Mouse (Mus musculus): ENCODE results near the gene Sh3tc1. TPM values are rescaled to one million over a fixed set of nuclear protein-coding genes. Genes with fewer than 3 reads are reported as not detected.

Sh3tc1 gene
- polyA plus RNA-seq, 1 experiment from 2014 or later: 2.8 TPM

DNA sequence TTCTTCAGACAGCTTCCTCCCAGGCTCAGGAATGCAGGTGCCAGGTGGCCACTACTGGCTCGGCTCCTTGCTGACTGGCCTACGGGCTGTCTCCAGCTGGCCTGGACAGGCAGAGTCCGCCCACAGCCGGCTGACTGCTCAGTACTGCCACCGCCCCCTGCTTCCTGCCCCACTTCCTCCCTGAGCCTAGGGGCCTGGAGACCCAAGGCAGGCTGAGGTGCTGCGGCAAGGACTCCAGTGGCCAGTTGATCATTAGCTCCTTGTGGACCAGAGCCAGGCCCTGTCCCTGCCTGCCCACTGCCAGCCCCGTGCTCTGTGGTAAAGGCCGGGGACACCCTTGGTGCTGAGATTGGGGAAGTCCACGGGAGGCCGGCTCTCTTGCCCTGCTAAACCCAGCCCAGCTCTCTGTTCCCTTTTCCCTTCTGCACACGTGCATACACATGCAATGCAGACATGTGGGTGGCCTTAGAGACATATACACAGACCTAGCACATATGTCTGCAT lies 10.8 kb downstream of the Sh3tc1 start:
- H3K36me3 ChIP-seq (ENCODE audit: control insufficient read depth, insufficient read depth): no peaks in the 10 kb centered on the region
- H3K9me3 ChIP-seq (ENCODE audit: control insufficient read depth, low read length): no peaks in the 10 kb centered on the region
- H3K4me1 ChIP-seq (replicated peaks; ENCODE audit: control insufficient read depth, insufficient read depth, low read length): no peaks in the 10 kb centered on the region
- ATAC-seq: no peak
- H3K27ac ChIP-seq (ENCODE audit: low read length): no peak overlapping the region
- H3K4me2 ChIP-seq (ENCODE audit: low read length): no peak overlapping the region
- H3K9ac ChIP-seq (replicated peaks; ENCODE audit: low read depth, low read length): no peak overlapping the region
- no peaks in the 10 kb centered on the region for H3K27me3 ChIP-seq (replicated peaks; ENCODE audit: control insufficient read depth, insufficient read depth, low read length)
- H3K4me3 ChIP-seq (replicated peaks; ENCODE audit: low read length): no peak overlapping the region
- WGBS: 63% methylated on average over 11 of the region's 11 CpGs

DNA sequence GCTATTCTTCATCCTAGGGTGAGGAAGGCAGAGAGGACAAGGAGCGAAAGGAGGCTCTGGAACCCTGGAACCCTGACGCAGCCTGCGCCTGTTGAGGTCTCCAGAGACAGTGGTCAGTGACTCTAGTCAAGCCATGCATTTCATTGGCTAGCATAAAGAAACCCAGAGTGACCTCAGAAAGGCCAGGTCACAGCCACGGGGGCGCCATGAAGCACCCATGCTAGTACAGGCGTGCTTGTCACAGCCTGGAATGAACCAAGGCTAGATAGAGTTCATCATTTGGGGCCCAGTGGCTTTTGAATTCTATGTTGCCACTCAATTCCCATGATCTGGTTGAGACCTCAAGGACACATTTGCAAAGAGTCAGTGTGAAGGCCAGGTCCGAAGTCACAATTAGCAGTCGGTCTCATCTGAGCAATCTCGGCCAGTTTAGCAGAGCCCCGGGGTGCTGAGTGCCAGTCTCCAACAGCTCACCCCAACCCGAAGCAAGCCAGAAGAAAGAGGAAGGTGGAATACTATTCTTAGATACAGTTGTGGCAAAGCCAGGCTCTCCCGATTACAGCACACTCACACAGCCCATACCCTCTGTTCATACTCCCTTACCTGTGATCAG lies 11.3 kb downstream of the Sh3tc1 start:
- no peaks in the 10 kb centered on the region for H3K36me3 ChIP-seq (ENCODE audit: control insufficient read depth, insufficient read depth)
- no peak overlapping the region for H3K4me2 ChIP-seq (ENCODE audit: low read length)
- no peak for ATAC-seq
- no peaks in the 10 kb centered on the region for H3K27me3 ChIP-seq (replicated peaks; ENCODE audit: control insufficient read depth, insufficient read depth, low read length)
- H3K4me1 ChIP-seq (replicated peaks; ENCODE audit: control insufficient read depth, insufficient read depth, low read length): no peaks in the 10 kb centered on the region
- H3K9ac ChIP-seq (replicated peaks; ENCODE audit: low read depth, low read length): no peak overlapping the region
- no peak overlapping the region for H3K4me3 ChIP-seq (replicated peaks; ENCODE audit: low read length)
- no peak overlapping the region for H3K27ac ChIP-seq (ENCODE audit: low read length)
- no peaks in the 10 kb centered on the region for H3K9me3 ChIP-seq (ENCODE audit: control insufficient read depth, low read length)
- 90% methylated on average over 12 of the region's 12 CpGs for WGBS

DNA sequence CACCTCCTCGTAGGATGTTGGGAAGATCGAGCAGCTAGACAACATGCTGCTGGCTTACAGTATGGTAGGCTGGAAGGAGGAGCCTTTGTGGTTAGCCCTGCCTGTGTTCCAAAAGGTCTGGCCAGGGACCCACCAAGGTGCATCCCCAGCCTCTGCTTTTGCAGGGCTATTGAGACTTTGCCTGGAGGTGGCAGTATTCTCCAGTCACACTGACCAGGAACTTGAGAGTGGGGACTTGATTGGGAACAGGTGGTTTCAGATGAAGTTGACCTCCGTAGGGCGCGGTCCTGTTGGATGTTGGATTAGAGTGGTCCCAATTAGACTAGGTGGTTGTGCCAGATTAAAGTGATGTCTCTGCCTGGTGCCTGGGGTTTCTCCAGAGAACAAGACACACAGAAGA lies 12.3 kb downstream of the Sh3tc1 start:
- H3K9me3 ChIP-seq (ENCODE audit: control insufficient read depth, low read length): no peaks in the 10 kb centered on the region
- no peak for ATAC-seq
- WGBS: 92% methylated on average over 5 of the region's 5 CpGs
- no peak overlapping the region for H3K4me2 ChIP-seq (ENCODE audit: low read length)
- no peaks in the 10 kb centered on the region for H3K4me1 ChIP-seq (replicated peaks; ENCODE audit: control insufficient read depth, insufficient read depth, low read length)
- no peaks in the 10 kb centered on the region for H3K27me3 ChIP-seq (replicated peaks; ENCODE audit: control insufficient read depth, insufficient read depth, low read length)
- H3K9ac ChIP-seq (replicated peaks; ENCODE audit: low read depth, low read length): no peak overlapping the region
- no peak overlapping the region for H3K4me3 ChIP-seq (replicated peaks; ENCODE audit: low read length)
- H3K36me3 ChIP-seq (ENCODE audit: control insufficient read depth, insufficient read depth): no peaks in the 10 kb centered on the region
- no peak overlapping the region for H3K27ac ChIP-seq (ENCODE audit: low read length)

DNA sequence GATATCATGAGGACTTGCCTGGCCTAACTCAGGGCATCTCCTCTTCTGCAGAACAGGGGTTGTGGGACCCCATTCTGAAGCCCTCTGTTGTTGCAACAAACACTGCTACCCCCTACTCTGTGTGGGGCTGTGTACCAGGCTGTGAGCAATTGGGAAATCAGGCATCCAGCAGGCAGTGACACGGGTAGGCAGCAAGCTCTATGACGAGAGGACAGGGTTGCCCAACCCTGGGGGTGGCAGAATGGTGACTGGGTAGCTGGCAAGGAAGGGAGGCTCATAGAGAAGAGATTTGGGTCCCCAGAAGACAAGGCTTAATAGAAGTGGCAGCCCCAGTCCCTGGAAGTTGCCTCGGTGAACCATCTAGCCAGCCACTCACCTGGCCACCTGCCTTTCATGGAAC lies 13.9 kb downstream of the Sh3tc1 start:
- Histone ChIP-seq H3K9ac (replicated peaks; ENCODE audit: low read depth, low read length) (no peak overlapping the region), H3K27me3 (replicated peaks; ENCODE audit: control insufficient read depth, insufficient read depth, low read length) (no peaks in the 10 kb centered on the region), H3K36me3 (ENCODE audit: control insufficient read depth, insufficient read depth) (no peaks in the 10 kb centered on the region), H3K27ac (ENCODE audit: low read length) (no peak overlapping the region), H3K4me1 (replicated peaks; ENCODE audit: control insufficient read depth, insufficient read depth, low read length) (no peaks in the 10 kb centered on the region), H3K4me3 (replicated peaks; ENCODE audit: low read length) (no peak overlapping the region), H3K9me3 (ENCODE audit: control insufficient read depth, low read length) (no peaks in the 10 kb centered on the region), H3K4me2 (ENCODE audit: low read length) (no peak overlapping the region)
- no peak for ATAC-seq
- WGBS: 81% methylated on average over 3 of the region's 3 CpGs

DNA sequence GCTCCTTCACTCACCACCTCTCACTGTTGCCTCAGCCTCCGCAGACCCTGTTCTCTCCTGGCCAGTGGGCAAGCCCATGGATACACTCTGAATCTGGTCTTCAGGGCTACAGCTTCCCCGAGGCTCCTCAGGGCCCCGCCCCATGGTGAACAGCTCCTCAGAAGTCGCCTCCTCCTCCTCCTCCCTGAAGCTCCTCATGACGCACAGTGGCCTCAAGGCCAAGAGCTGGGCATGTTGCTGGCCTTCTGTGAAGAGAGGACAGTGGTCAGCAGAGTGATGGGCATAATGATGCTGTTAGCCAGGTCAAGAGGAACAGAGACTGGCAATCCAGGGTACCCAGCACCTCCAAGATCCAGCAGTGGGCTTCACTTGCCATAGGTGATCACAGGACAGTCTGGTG lies 15.9 kb downstream of the Sh3tc1 start:
- no peaks in the 10 kb centered on the region for H3K9me3 ChIP-seq (ENCODE audit: control insufficient read depth, low read length)
- no peak overlapping the region for H3K4me3 ChIP-seq (replicated peaks; ENCODE audit: low read length)
- H3K4me2 ChIP-seq (ENCODE audit: low read length): no peak overlapping the region
- H3K27me3 ChIP-seq (replicated peaks; ENCODE audit: control insufficient read depth, insufficient read depth, low read length): no peaks in the 10 kb centered on the region
- 80% methylated on average over 4 of the region's 5 CpGs for WGBS
- H3K36me3 ChIP-seq (ENCODE audit: control insufficient read depth, insufficient read depth): no peaks in the 10 kb centered on the region
- H3K9ac ChIP-seq (replicated peaks; ENCODE audit: low read depth, low read length): no peak overlapping the region
- no peaks in the 10 kb centered on the region for H3K4me1 ChIP-seq (replicated peaks; ENCODE audit: control insufficient read depth, insufficient read depth, low read length)
- H3K27ac ChIP-seq (ENCODE audit: low read length): no peak overlapping the region
- no peak for ATAC-seq

DNA sequence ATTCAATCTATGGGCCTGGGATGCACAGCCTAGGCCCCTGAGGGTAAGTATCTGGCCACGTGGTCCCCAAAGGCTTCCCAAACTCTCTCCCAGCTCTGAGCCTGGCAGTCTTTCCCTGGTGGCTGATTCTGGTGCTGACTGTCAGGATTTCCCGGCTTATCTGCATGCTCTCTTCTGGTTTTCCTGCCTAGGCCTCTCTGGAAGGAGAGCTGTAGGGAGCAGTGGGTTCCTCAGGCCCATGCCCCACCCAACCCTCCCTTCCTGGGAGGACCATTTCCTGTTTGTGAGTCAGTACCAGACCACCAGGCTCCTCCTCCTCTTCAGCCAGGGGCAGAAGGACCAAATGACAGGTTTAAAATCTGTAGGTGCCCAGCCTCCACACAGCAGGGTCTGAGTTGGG lies 17.1 kb downstream of the Sh3tc1 start:
- no peaks in the 10 kb centered on the region for H3K36me3 ChIP-seq (ENCODE audit: control insufficient read depth, insufficient read depth)
- H3K4me1 ChIP-seq (replicated peaks; ENCODE audit: control insufficient read depth, insufficient read depth, low read length): no peaks in the 10 kb centered on the region
- H3K9ac ChIP-seq (replicated peaks; ENCODE audit: low read depth, low read length): no peak overlapping the region
- H3K27me3 ChIP-seq (replicated peaks; ENCODE audit: control insufficient read depth, insufficient read depth, low read length): no peaks in the 10 kb centered on the region
- no peak overlapping the region for H3K27ac ChIP-seq (ENCODE audit: low read length)
- ATAC-seq: no peak
- no peak overlapping the region for H3K4me3 ChIP-seq (replicated peaks; ENCODE audit: low read length)
- WGBS: 60% methylated on average over 2 of the region's 2 CpGs
- no peaks in the 10 kb centered on the region for H3K9me3 ChIP-seq (ENCODE audit: control insufficient read depth, low read length)
- H3K4me2 ChIP-seq (ENCODE audit: low read length): no peak overlapping the region

DNA sequence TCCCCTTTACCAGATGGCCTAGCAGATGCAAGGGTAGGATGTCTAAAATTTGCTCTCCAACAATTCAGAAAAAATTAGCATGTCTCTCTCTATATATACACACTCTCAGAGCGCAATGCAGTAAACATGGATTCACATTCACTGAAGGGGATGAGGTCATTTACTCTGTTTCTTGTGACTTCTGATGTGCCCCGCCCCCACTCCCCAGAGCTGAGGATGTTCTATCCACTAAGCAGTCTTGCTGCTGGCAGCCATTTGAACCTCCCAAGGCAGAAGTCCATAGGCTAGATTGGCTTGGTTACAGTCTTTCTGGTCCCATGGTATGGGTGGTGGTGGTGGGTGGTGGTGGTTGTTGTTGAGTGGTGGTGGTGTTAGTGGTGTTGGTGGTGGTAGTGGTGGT lies 17.9 kb downstream of the Sh3tc1 start:
- Histone ChIP-seq H3K27me3 (replicated peaks; ENCODE audit: control insufficient read depth, insufficient read depth, low read length) (no peaks in the 10 kb centered on the region), H3K36me3 (ENCODE audit: control insufficient read depth, insufficient read depth) (no peaks in the 10 kb centered on the region), H3K27ac (ENCODE audit: low read length) (no peak overlapping the region), H3K4me3 (replicated peaks; ENCODE audit: low read length) (no peak overlapping the region), H3K4me1 (replicated peaks; ENCODE audit: control insufficient read depth, insufficient read depth, low read length) (no peaks in the 10 kb centered on the region), H3K4me2 (ENCODE audit: low read length) (no peak overlapping the region), H3K9ac (replicated peaks; ENCODE audit: low read depth, low read length) (no peak overlapping the region), H3K9me3 (ENCODE audit: control insufficient read depth, low read length) (no peaks in the 10 kb centered on the region)
- 95% methylated on average over 2 of the region's 2 CpGs for WGBS
- ATAC-seq: no peak

DNA sequence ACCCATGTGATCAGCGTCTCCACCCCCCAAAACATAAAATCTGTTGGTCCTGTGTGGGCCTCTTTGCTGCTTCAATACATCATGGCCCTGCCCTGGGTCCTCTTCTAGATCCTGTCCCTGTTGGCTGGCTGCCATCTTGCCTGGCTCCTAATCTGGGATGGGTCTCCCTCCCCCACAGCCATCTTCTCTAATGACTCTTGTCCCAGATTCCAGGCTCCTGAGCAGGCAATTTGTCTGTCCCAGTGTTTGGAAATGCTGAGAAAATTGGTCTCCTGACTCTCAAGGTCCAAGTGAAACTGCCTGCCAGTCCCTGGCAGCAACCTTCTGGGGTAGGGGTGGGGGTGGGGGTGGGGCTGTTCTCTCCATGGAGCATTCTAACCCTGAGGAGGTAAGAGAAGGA lies 19.9 kb downstream of the Sh3tc1 start:
- WGBS: 93% methylated on average over 1 of the region's 1 CpGs
- Histone ChIP-seq H3K4me1 (replicated peaks; ENCODE audit: control insufficient read depth, insufficient read depth, low read length) (no peaks in the 10 kb centered on the region), H3K4me3 (replicated peaks; ENCODE audit: low read length) (no peak overlapping the region), H3K27me3 (replicated peaks; ENCODE audit: control insufficient read depth, insufficient read depth, low read length) (no peaks in the 10 kb centered on the region), H3K4me2 (ENCODE audit: low read length) (no peak overlapping the region), H3K9me3 (ENCODE audit: control insufficient read depth, low read length) (no peaks in the 10 kb centered on the region), H3K27ac (ENCODE audit: low read length) (no peak overlapping the region), H3K9ac (replicated peaks; ENCODE audit: low read depth, low read length) (no peak overlapping the region), H3K36me3 (ENCODE audit: control insufficient read depth, insufficient read depth) (no peaks in the 10 kb centered on the region)
- no peak for ATAC-seq

DNA sequence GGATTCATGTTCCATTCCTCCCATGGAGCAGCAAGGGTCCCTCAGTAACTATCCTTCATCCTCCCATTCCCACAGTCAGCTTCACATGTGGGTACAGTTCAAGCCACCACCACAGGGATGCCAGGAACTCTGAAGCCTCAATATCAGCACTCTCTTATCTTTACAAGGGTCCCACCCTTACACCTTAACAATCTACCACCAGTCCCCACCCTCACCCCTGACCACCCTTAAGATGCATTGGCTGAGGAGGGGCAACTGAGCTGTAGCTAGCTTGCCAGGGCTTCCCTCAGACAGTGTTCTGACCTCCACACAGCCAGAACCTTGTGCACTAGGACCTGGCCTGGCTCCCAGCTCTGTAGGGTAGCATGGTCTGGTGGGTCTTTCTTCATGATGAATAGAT lies 20.4 kb downstream of the Sh3tc1 start:
- Histone ChIP-seq H3K27ac (ENCODE audit: low read length) (no peak overlapping the region), H3K27me3 (replicated peaks; ENCODE audit: control insufficient read depth, insufficient read depth, low read length) (no peaks in the 10 kb centered on the region), H3K4me3 (replicated peaks; ENCODE audit: low read length) (no peak overlapping the region), H3K4me2 (ENCODE audit: low read length) (no peak overlapping the region), H3K4me1 (replicated peaks; ENCODE audit: control insufficient read depth, insufficient read depth, low read length) (no peaks in the 10 kb centered on the region), H3K9ac (replicated peaks; ENCODE audit: low read depth, low read length) (no peak overlapping the region), H3K36me3 (ENCODE audit: control insufficient read depth, insufficient read depth) (no peaks in the 10 kb centered on the region), H3K9me3 (ENCODE audit: control insufficient read depth, low read length) (no peaks in the 10 kb centered on the region)
- ATAC-seq: no peak

DNA sequence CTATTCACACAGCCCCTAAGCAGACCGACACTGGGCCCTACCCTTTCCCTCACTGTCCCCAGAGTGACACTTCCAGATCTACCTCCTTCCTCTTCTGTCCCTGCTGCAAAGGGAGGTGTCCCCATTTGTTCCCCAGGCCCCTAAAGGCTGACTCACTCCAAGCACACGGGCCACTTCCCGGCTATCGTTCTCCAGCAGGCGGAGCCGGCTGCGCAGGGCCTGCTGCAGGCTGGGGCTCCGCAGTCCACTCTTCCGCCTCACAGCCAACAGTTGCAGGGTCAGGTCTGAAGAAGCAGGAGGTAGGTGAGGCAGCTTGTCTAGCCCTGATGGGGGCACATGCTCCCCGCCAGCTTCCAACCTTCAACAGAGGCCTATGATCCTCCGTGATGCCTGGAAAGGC lies 21.0 kb downstream of the Sh3tc1 start:
- no peak overlapping the region for H3K27ac ChIP-seq (ENCODE audit: low read length)
- no peaks in the 10 kb centered on the region for H3K36me3 ChIP-seq (ENCODE audit: control insufficient read depth, insufficient read depth)
- no peaks in the 10 kb centered on the region for H3K9me3 ChIP-seq (ENCODE audit: control insufficient read depth, low read length)
- no peak overlapping the region for H3K4me3 ChIP-seq (replicated peaks; ENCODE audit: low read length)
- no peak overlapping the region for H3K9ac ChIP-seq (replicated peaks; ENCODE audit: low read depth, low read length)
- no peak overlapping the region for H3K4me2 ChIP-seq (ENCODE audit: low read length)
- 86% methylated on average over 11 of the region's 11 CpGs for WGBS
- ATAC-seq: no peak
- H3K27me3 ChIP-seq (replicated peaks; ENCODE audit: control insufficient read depth, insufficient read depth, low read length): no peaks in the 10 kb centered on the region
- H3K4me1 ChIP-seq (replicated peaks; ENCODE audit: control insufficient read depth, insufficient read depth, low read length): no peaks in the 10 kb centered on the region

Data from forebrain, embryonic 16.5 days (tissue).